Mouse (Mus musculus) kidney, embryonic 14.5 days (tissue): Measurements from ENCODE around the gene Gm49368. TPM values are rescaled to one million over a fixed set of nuclear protein-coding genes. Genes with fewer than 3 reads are reported as not detected.
"Not testable (repeated sequence)": the region's sequence is repeated elsewhere in the genome, so short reads cannot be mapped to it uniquely, and the experiment has no call there.

Source experiments
- ATAC-seq: fragments of 200-750 bp; cut with Nextera tagmentation; 2 replicates; pipeline ENCODE4 v1.8.0; 2017; ENCODE audit warnings: moderate number of reproducible peaks, mild to moderate bottlenecking, moderate TSS enrichment, moderate library complexity; ENCODE audit not compliant: low FRiP score, low TSS enrichment
- H3K27ac ChIP-seq: fragments of 300-500 bp; sonication (generic); 2 replicates; pipeline ENCODE4 v1.5.1; 2014; ENCODE audit warnings: low read depth, mild to moderate bottlenecking, low read length, moderate library complexity, mixed read lengths
- H3K27me3 ChIP-seq: fragments of 300-500 bp; sonication (generic); 2 replicates; pipeline ENCODE4 v1.6.1; 2014; ENCODE audit warnings: mild to moderate bottlenecking, low read length; ENCODE audit not compliant: control insufficient read depth, insufficient read depth
- H3K36me3 ChIP-seq: fragments of 300-500 bp; sonication (generic); 2 replicates; pipeline ENCODE4 v1.6.1; 2014; ENCODE audit warnings: low read length, mixed read lengths; ENCODE audit not compliant: control insufficient read depth, insufficient read depth
- H3K4me1 ChIP-seq: fragments of 300-500 bp; sonication (generic); 2 replicates; pipeline ENCODE4 v1.6.1; 2014; ENCODE audit warnings: low read length, mixed read lengths; ENCODE audit not compliant: control insufficient read depth, insufficient read depth
- H3K4me2 ChIP-seq: fragments of 300-500 bp; sonication (generic); replicated peaks from 2 replicates; pipeline ENCODE4 v1.6.1; 2014; ENCODE audit warnings: low read depth, mild to moderate bottlenecking, low read length
- H3K4me3 ChIP-seq: fragments of 300-500 bp; sonication (generic); 2 replicates; pipeline ENCODE4 v1.5.1; 2014; ENCODE audit warnings: mild to moderate bottlenecking, low read length
- H3K9ac ChIP-seq: fragments of 300-500 bp; sonication (generic); 2 replicates; pipeline ENCODE4 v1.6.1; 2014; ENCODE audit warnings: low read depth, mild to moderate bottlenecking, low read length, moderate library complexity
- H3K9me3 ChIP-seq: fragments of 300-500 bp; sonication (generic); 2 replicates; pipeline ENCODE4 v1.6.1; 2016; ENCODE audit warnings: low read length; ENCODE audit not compliant: control insufficient read depth
- WGBS: fragments of 180-500 bp; shearing (Covaris S2); extraction: QIAGEN DNeasy Blood & Tissue Kit; methylation state at CpG from one replicate; pipeline ENCODE4 v1.1.7; 2014; 5-methylcytosine and 5-hydroxymethylcytosine counted together
- polyA plus RNA-seq: library from polyadenylated mRNA; unstranded; fragments of >200 nt; fragmentation: Nextera tagmentation; extraction: Ambion mirVana; gene quantifications from 2 replicates; pipeline ENCODE4 v1.2.1, GENCODE M21; 2014

Gm49368 gene
- not detected in 2 replicates for polyA plus RNA-seq

DNA sequence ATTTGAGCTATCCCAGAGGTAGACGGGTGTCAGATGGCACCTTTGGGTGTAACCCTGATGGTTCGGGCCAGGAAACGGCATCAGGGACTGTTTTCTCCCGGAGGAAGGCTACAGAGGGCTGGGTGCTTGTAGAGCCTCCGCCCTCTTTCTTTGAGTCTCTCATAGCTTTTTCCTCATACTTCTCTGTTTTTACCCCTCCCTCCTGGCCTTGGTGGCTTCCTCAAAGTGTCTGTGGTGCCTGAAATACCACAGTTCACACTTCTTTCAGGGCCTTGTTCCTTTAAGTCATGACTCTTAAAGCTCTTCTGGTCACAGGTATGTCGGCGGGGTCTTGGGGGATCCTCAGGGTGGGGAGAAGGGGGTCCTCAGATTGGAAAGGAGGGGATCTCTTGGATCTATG is at the start of gene Gm49368, which contains the start of gene Itgam:
Gm49368 (plus strand) TSS at position 228 of the 400 bp plus-strand sequence.
Itgam (plus strand) TSS at position 185 of the 400 bp plus-strand sequence.
- no peak within 1 kb of the TSS for H3K4me3 ChIP-seq
- no peaks in the 10 kb centered on the region for H3K4me1 ChIP-seq
- no peak within 1 kb of the TSS for H3K4me2 ChIP-seq
- no peaks in the 10 kb centered on the region for H3K9me3 ChIP-seq
- ATAC-seq = no peak
- no peaks in the 10 kb centered on the region for H3K27me3 ChIP-seq
- H3K27ac ChIP-seq = no peak within 1 kb of the TSS
- H3K9ac ChIP-seq = no peak within 1 kb of the TSS
- no peaks in the 10 kb centered on the region for H3K36me3 ChIP-seq
- 91% methylated on average over 7 of the region's 7 CpGs for WGBS

DNA sequence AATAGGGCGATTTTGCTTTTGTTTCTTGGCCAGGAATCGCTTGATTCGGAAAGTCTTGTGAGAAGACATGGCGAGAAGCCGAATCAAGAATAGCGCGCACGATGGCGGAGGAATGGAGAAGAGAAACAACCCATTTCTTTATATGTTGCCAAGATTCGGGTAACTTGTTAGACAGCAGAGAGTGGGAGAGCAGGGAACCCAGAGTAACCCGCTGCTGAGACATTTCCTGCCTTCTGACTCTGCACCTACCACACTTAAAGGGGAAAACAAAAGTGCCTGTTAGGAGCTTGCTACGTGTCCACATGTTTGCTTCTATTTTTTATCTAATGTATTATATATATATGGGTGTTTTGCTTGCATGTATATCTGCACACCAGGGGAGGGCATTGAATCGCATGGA is 49.4 kb upstream of the Gm49368 start:
- no peak overlapping the region for H3K27ac ChIP-seq
- H3K9me3 ChIP-seq = no peaks in the 10 kb centered on the region
- no peak overlapping the region for H3K4me3 ChIP-seq
- no peak for ATAC-seq
- 91% methylated on average over 13 of the region's 13 CpGs for WGBS
- H3K27me3 ChIP-seq = no peaks in the 10 kb centered on the region
- no peaks in the 10 kb centered on the region for H3K4me1 ChIP-seq
- no peak overlapping the region for H3K4me2 ChIP-seq
- H3K36me3 ChIP-seq = no peaks in the 10 kb centered on the region
- H3K9ac ChIP-seq = no peak overlapping the region

DNA sequence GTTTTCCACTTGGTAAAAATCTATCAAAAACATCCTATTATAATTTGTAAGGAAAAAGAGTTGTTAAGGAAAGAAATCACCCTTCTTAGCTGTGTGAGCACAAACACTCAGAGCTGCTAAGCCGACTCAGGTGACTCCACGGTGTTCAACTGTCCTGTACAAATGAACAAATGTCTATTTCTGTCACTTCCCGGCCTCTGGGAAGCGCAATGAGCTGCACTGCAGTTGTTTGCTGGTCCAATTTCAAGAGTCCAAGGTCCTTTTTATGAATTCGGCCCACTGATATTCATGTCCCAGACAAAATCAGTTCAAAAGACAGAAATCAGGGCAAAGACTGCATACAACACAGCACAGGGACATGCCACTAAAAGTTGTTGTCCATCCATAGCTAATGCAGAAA is 46.3 kb upstream of the Gm49368 start:
- not testable (repeated sequence) for H3K27ac ChIP-seq, H3K4me2 ChIP-seq
- WGBS = 85% methylated on average over 5 of the region's 5 CpGs

DNA sequence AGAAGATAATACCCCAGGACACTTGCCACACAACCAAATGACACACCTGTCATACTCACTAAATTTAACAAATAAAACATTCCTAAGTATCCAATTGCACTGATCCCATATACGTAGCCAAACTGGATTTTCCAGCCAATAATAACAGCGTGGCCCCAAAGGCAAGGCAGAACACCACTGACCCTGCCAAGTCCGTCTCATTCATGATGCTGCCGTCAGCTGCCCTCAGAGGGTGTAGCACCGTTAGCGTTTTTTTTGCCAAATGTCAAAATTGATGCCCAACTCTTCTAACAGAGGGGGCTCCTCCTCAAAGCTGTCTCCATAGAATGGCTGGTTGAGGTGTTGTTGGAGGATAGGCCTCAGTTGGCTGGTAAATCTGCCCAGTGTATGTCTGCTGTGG is 45.8 kb upstream of the Gm49368 start:
- H3K4me1 ChIP-seq = no peaks in the 10 kb centered on the region
- no peak for ATAC-seq
- H3K27me3 ChIP-seq = no peaks in the 10 kb centered on the region
- H3K9ac ChIP-seq = no peak overlapping the region
- H3K36me3 ChIP-seq = no peaks in the 10 kb centered on the region
- no peaks in the 10 kb centered on the region for H3K9me3 ChIP-seq
- no peak overlapping the region for H3K4me3 ChIP-seq
- 83% methylated on average over 6 of the region's 6 CpGs for WGBS
- H3K4me2 ChIP-seq = no peak overlapping the region
- H3K27ac ChIP-seq = no peak overlapping the region

More for the DNA sequence above, 46.3 kb upstream of the Gm49368 start:
- H3K4me3 ChIP-seq, H3K9me3 ChIP-seq, H3K4me1 ChIP-seq, H3K9ac ChIP-seq, H3K36me3 ChIP-seq, ATAC-seq, H3K27me3 ChIP-seq: not testable (repeated sequence)

DNA sequence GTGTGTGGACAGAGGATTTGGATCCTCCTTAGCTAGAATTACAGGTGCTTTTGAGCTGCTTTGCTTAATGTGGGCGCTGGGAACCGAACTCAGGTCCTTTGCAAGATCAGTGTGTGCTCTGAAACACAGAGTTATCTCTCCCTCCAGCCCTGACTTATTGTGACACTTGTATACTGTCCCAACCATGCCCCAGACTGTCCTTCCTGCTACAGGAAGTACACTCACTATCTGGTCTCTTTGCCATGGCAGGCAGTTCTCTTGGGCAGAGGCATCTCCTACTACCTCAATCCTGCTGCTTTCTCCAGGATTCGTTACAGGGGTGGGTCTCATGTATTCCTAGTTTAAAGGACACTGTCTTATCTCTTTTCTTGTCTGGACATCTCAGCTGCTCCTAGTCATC is 44.2 kb upstream of the Gm49368 start:
- Histone ChIP-seq H3K27me3 (no peaks in the 10 kb centered on the region), H3K4me1 (no peaks in the 10 kb centered on the region), H3K4me2 (no peak overlapping the region), H3K9me3 (no peaks in the 10 kb centered on the region), H3K27ac (no peak overlapping the region), H3K36me3 (no peaks in the 10 kb centered on the region), H3K4me3 (no peak overlapping the region), H3K9ac (no peak overlapping the region)
- no peak for ATAC-seq
- 90% methylated on average over 3 of the region's 3 CpGs for WGBS

DNA sequence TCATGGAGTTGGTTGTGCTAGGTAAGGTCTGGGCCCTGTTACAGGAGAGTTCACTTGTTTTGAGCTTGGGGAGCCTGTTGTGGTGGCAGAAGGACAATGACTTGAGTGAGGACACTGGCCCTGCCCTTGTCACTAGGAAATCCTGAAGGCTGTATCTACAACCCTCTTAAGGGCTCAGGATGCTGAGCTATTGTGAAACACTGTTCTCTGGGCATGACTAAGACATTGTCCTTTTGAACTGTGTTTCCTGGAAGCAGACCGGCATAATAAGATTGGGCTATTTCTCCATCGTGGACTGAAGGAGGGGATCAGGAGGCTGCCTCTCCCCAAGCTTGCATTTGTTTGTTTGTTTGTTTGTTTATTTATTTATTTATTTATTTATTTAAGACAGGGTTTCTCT is 43.3 kb upstream of the Gm49368 start:
- H3K4me2 ChIP-seq = no peak overlapping the region
- H3K4me3 ChIP-seq = no peak overlapping the region
- H3K9me3 ChIP-seq = no peaks in the 10 kb centered on the region
- H3K4me1 ChIP-seq = no peaks in the 10 kb centered on the region
- H3K27ac ChIP-seq = no peak overlapping the region
- no peaks in the 10 kb centered on the region for H3K36me3 ChIP-seq
- no peak for ATAC-seq
- 87% methylated on average over 2 of the region's 2 CpGs for WGBS
- H3K9ac ChIP-seq = no peak overlapping the region
- no peaks in the 10 kb centered on the region for H3K27me3 ChIP-seq

DNA sequence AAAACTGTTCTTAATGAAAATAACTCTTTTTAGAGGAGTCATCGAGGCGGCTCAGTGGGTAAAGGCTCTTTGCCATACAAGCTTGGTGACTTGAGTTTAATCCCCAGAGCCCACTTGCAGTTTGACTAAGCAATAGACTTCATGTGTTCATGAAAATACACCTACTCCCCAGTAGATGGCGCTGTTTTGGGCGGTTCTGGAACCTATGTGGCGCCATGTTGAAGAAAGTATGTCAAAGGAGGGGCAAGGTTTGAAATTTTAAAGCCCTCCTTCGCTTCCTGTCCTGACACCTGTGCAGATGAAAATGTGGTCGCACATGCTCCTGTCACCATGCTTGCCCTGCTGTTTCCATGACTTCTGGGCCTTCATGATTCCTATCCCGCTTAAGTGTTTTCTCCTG is 39.5 kb upstream of the Gm49368 start:
- no peaks in the 10 kb centered on the region for H3K36me3 ChIP-seq
- no peak overlapping the region for H3K9ac ChIP-seq
- H3K4me2 ChIP-seq = no peak overlapping the region
- H3K4me3 ChIP-seq = no peak overlapping the region
- no peaks in the 10 kb centered on the region for H3K27me3 ChIP-seq
- 62% methylated on average over 8 of the region's 8 CpGs for WGBS
- no peak overlapping the region for H3K27ac ChIP-seq
- no peak for ATAC-seq
- no peaks in the 10 kb centered on the region for H3K4me1 ChIP-seq
- H3K9me3 ChIP-seq = no peaks in the 10 kb centered on the region

DNA sequence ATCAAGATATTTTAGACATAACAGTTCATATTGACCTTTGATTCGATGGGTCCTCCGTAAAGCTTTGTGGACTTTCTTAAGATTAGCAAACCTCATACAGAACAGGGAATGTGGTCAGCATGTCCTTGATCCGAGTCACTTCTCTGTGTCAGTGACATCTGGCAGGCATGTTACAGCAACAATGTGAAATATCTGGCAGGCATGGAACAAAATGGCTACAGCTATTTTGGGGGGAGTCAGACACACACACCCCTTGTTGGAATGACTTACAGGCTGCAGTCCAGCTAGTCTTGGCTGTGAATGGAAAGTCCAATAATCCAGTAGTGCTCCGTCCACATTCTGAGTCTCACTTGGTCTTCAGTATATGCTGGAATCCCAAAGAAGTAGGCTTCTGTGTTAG is 38.9 kb upstream of the Gm49368 start:
- WGBS = 93% methylated on average over 4 of the region's 4 CpGs
- no peak for ATAC-seq

DNA sequence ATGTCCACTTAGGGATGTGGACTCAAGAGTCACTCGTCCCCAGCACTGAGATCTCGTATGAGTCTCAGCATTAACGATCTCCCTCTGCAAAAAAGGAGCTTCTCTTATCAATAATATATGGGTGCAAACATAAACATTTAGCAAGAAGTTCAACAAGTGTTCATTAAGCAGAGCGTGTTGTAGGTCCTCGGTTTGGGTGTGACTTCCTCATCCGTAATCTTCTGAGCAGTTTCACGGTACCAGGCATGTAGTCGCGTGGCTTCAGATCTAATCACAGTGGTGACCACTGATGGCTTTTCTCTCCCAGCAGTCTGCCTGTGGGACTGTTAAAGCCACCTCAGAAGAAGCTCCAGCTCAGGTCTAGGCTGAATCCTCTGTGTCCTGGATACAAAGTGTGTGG is 38.1 kb upstream of the Gm49368 start:
- WGBS = 88% methylated on average over 9 of the region's 9 CpGs
- no peaks in the 10 kb centered on the region for H3K27me3 ChIP-seq

More for the DNA sequence above, 38.9 kb upstream of the Gm49368 start:
- H3K27ac ChIP-seq = no peak overlapping the region
- H3K4me2 ChIP-seq = no peak overlapping the region
- no peaks in the 10 kb centered on the region for H3K36me3 ChIP-seq
- H3K4me3 ChIP-seq = no peak overlapping the region
- no peaks in the 10 kb centered on the region for H3K9me3 ChIP-seq
- no peak overlapping the region for H3K9ac ChIP-seq
- no peaks in the 10 kb centered on the region for H3K27me3 ChIP-seq
- no peaks in the 10 kb centered on the region for H3K4me1 ChIP-seq

More for the DNA sequence above, 38.1 kb upstream of the Gm49368 start:
- Histone ChIP-seq H3K9me3 (no peaks in the 10 kb centered on the region), H3K4me1 (no peaks in the 10 kb centered on the region), H3K36me3 (no peaks in the 10 kb centered on the region), H3K27ac (no peak overlapping the region), H3K4me3 (no peak overlapping the region), H3K4me2 (no peak overlapping the region), H3K9ac (no peak overlapping the region)
- ATAC-seq = no peak
